ENCODE assay signal across 26 mouse cellular contexts in the genomic region with DNA sequence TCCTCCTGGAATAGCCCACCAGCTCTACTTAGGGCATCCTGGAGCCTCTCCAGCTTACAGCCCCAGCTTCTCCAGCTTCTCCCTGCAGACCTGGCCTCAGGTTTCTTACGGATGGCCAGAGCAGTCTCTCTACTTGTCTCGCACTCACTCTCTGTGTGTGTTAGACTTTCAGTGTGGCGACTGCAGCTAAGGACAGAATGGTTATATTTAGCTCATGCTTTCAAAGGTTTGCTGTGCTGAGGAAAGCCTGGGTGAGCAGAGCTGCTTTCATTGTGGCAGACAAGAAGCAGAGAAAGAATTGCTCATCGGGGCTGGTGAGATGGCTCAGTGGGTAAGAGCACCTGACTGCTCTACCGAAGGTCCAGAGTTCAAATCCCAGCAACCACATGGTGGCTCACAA. TPM values are rescaled to one million over a fixed set of nuclear protein-coding genes. Genes with fewer than 3 reads are reported as not detected.
A peak's percentile ranks its signal among the peaks of the same experiment; 100 is the strongest.
DNase-seq lines count a peak whose midpoint lies in the region; ATAC-seq lines count a peak whose summit lies in the region.
"Had no signal": no experiment of that assay in that cellular context is flagged by ENCODE, and none has a peak within 500 bp of the region (broad histone marks: within the 10 kb centered on the region; RNA-seq: fewer than 3 reads in every experiment).

No protein-coding gene starts in this region.

- WGBS in heart, embryonic 14.5 days: 43% methylated on average over 5 of the region's 5 CpGs
- 33% methylated on average over 5 of the region's 5 CpGs for WGBS in heart, embryonic 16.5 days

- DNase-seq in heart, adult 11 months: peak; percentile 78
- DNase-seq in heart, adult 9 months (ENCODE audit: low spot score in 2 of 2): no peak
- DNase-seq in heart, adult 18-20 months: no peak
- DNase-seq in brain, adult 2 months (ENCODE audit: low read depth, low spot score): peak; percentile 70
- no peak for DNase-seq in kidney, adult 18-20 months
- DNase-seq: adrenal gland, postnatal 36 days; B cell, adult 2 months; cerebellum, adult 2 months; cerebellum, postnatal 14 days; forebrain, postnatal 0 days; kidney, adult 9 months; kidney, postnatal 10 days; right cerebral cortex, postnatal 4 days; thymus, adult 18-20 months; thymus, postnatal 25 days had no signal

- ATAC-seq in heart, embryonic 14.5 days (ENCODE audit: insufficient number of reproducible peaks, insufficient read depth, low FRiP score, low read depth): peak; percentile 47; the same call in 1 of the 2 replicates
- peak; percentile 87 for ATAC-seq in heart, embryonic 16.5 days (replicated peaks; ENCODE audit: extremely low read depth, insufficient read depth, low FRiP score)
- ATAC-seq: forebrain, postnatal 0 days; intestine, embryonic 16.5 days had no signal

- no peak overlapping the region for H3K9ac ChIP-seq in heart, embryonic 14.5 days (ENCODE audit: low read length)
- H3K9ac ChIP-seq in heart, embryonic 16.5 days (ENCODE audit: low read length): no peak overlapping the region
- H3K9ac ChIP-seq: forebrain, postnatal 0 days; hindbrain, embryonic 13.5 days; limb, embryonic 13.5 days; lung, embryonic 15.5 days; neural tube, embryonic 13.5 days had no signal

- H3K36me3 ChIP-seq in heart, embryonic 14.5 days (ENCODE audit: control insufficient read depth, insufficient read depth, low read length): peaks cover 65% of the 10 kb centered on the region
- H3K36me3 ChIP-seq in heart, embryonic 16.5 days (ENCODE audit: control insufficient read depth, insufficient read depth): peaks cover 24% of the 10 kb centered on the region

- H3K4me2 ChIP-seq in heart, embryonic 14.5 days (ENCODE audit: low read length): no peak overlapping the region
- H3K4me2 ChIP-seq in heart, embryonic 16.5 days (ENCODE audit: low read depth, low read length): no peak overlapping the region
- H3K4me2 ChIP-seq: hindbrain, embryonic 13.5 days; limb, embryonic 13.5 days; liver, embryonic 11.5 days; lung, embryonic 15.5 days; midbrain, embryonic 11.5 days; neural tube, embryonic 13.5 days had no signal

- H3K9me3 ChIP-seq in heart, embryonic 14.5 days (ENCODE audit: control insufficient read depth, low read length): no peaks in the 10 kb centered on the region
- no peaks in the 10 kb centered on the region for H3K9me3 ChIP-seq in heart, embryonic 16.5 days (replicated peaks; ENCODE audit: control insufficient read depth, low read length)
- H3K9me3 ChIP-seq: hindbrain, embryonic 13.5 days; limb, embryonic 13.5 days; lung, embryonic 15.5 days; neural tube, embryonic 13.5 days had no signal

- peaks cover 3% of the 10 kb centered on the region in 2 experiments for H3K4me1 ChIP-seq in heart, embryonic 14.5 days (ENCODE audit: control insufficient read depth in 2 of 2, insufficient read depth in 2 of 2, low read length in 2 of 2)
- H3K4me1 ChIP-seq in heart, embryonic 16.5 days (ENCODE audit: control insufficient read depth, insufficient read depth, low read length): 0 out of 2 replicates have a peak, but pooled peaks cover 5% of the 10 kb centered on the region
- H3K4me1 ChIP-seq: hindbrain, embryonic 13.5 days; limb, embryonic 13.5 days; lung, embryonic 15.5 days; neural tube, embryonic 13.5 days had no signal

- H3K27ac ChIP-seq in heart, embryonic 14.5 days (replicated peaks in 1 of 2; ENCODE audit: control insufficient read depth in 1 of 2, insufficient read depth in 1 of 2, low read depth in 2 of 2, low read length in 2 of 2): peak overlapping the region; percentile 72 to 87
- peak overlapping the region; percentile 46 for H3K27ac ChIP-seq in heart, embryonic 16.5 days (ENCODE audit: low read length)
- H3K27ac ChIP-seq: hindbrain, embryonic 13.5 days; limb, embryonic 13.5 days; lung, embryonic 15.5 days; neural tube, embryonic 13.5 days; stomach, postnatal 0 days had no signal

- H3K27me3 ChIP-seq in heart, embryonic 14.5 days (ENCODE audit: control insufficient read depth, insufficient read depth, low read length): no peaks in the 10 kb centered on the region
- H3K27me3 ChIP-seq in heart, embryonic 16.5 days (ENCODE audit: control insufficient read depth, insufficient read depth, low read length): no peaks in the 10 kb centered on the region
- H3K27me3 ChIP-seq: hindbrain, embryonic 13.5 days; limb, embryonic 13.5 days; lung, embryonic 15.5 days; neural tube, embryonic 13.5 days had no signal

- no peak overlapping the region for H3K4me3 ChIP-seq in heart, embryonic 14.5 days (ENCODE audit: control insufficient read depth in 1 of 2, insufficient read depth in 1 of 2, low read depth in 1 of 2, low read length in 2 of 2)
- no peak overlapping the region for H3K4me3 ChIP-seq in heart, embryonic 16.5 days (ENCODE audit: low read length)
- H3K4me3 ChIP-seq: erythroblast, embryonic 14.5 days; hindbrain, embryonic 13.5 days; limb, embryonic 13.5 days; lung, embryonic 15.5 days; neural tube, embryonic 13.5 days had no signal

RNA-seq across cellular contexts. Expression of a gene that starts 46.3 kb away (rescaled TPM):
- polyA plus RNA-seq in heart, embryonic 14.5 days (2014; fragmentation: Nextera tagmentation; extraction: Ambion mirVana): 50.1 and 50.9 TPM in 2 replicates
- 10 to 100 TPM; 63.4 to 67.4 TPM for total RNA-seq in heart, adult 18-20 months (2021)
- polyA plus RNA-seq in heart, embryonic 16.5 days (2015; fragmentation: Nextera tagmentation; extraction: Ambion mirVana): 35.5 and 39.6 TPM in 2 replicates

Comparison
In these comparisons a context has a peak if more than half of its experiments do, and no peak if none do; other contexts are left out.
1. DNase-seq: peak in heart, adult 11 months (single experiment) and brain, adult 2 months (single experiment); none in heart, adult 9 months (0 of 2), heart, adult 18-20 months (0 of 2) and kidney, adult 18-20 months (single experiment).